ENCODE assay signal across 8 mouse cellular contexts in the genomic region with DNA sequence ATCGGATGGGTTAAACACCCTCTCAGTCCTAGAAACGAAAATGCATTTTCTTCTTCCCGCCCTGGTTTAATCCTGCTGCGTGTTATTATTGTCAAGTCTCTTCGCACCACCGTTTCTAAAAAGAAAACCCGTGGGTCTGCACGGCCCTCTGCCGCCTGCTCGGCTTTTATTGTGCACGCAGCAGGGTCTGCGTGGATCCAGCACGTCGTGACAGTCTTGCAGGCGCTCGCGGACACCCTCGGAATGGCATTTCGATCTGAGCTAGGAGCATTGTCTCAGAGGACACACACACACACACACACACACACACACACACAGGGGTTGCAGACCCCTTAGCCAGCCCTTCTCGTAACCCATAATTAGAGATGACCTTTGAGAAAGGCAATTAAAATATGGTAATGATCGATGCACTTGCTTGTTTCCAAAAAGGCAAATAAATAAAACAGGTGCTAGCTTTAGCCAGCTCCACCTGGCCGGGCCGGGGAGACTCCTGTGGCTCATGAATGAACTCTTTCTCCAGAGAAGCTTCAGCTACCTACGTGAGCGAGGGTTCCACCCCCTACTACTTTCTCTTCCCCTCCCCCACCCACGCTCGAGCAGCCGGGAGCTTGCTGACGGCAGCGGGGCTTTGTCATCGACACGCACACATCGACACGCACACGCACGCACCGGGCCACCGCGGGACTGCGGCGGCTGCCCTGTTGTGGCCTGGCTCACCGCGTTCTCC. TPM values are rescaled to one million over a fixed set of nuclear protein-coding genes. Genes with fewer than 3 reads are reported as not detected.
DNase-seq lines count a peak whose midpoint lies in the region; ATAC-seq lines count a peak whose summit lies in the region.

No protein-coding gene starts in this region.

- H3K27ac ChIP-seq in forebrain, embryonic 16.5 days (ENCODE audit: low read length), result no peak overlapping the region; the same call in 1 of the 2 replicates
- no peak overlapping the region for H3K27ac ChIP-seq in limb, embryonic 15.5 days

- peaks cover 26% of the 10 kb centered on the region for H3K4me1 ChIP-seq in forebrain, embryonic 16.5 days (replicated peaks; ENCODE audit: control insufficient read depth, insufficient read depth, low read length)
- H3K4me1 ChIP-seq in limb, embryonic 15.5 days, result peaks cover 38% of the 10 kb centered on the region

- peak overlapping the region; percentile 51 for H3K9ac ChIP-seq in forebrain, embryonic 16.5 days (replicated peaks; ENCODE audit: low read depth, low read length)
- H3K9ac ChIP-seq in limb, embryonic 15.5 days, result no peak overlapping the region

- intact Hi-C loops in left cerebral cortex, postnatal 25 days (cut with DNase I), result loop anchor here (10.0 kb wide), 1 partner anchor 347 kb away; no protein-coding TSS in a partner anchor
- intact Hi-C loops in left cerebral cortex, postnatal 36 days (cut with DNase I), result loop anchor here (10.0 kb wide), 1 partner anchor 347 kb away; no protein-coding TSS in a partner anchor

- H3K27me3 ChIP-seq in forebrain, embryonic 16.5 days (replicated peaks; ENCODE audit: control insufficient read depth, insufficient read depth, low read length), result peaks cover 12% of the 10 kb centered on the region
- peaks cover 69% of the 10 kb centered on the region for H3K27me3 ChIP-seq in limb, embryonic 15.5 days

- peak overlapping the region; percentile 49 for H3K4me2 ChIP-seq in forebrain, embryonic 16.5 days (ENCODE audit: low read length)
- H3K4me2 ChIP-seq in limb, embryonic 15.5 days, result peak overlapping the region; percentile 46

- peak; percentile 76 for ATAC-seq in forebrain, embryonic 16.5 days
- no peak for ATAC-seq in limb, embryonic 15.5 days (ENCODE audit: insufficient number of reproducible peaks, low FRiP score, low TSS enrichment, low read depth)

- H3K9me3 ChIP-seq in forebrain, embryonic 16.5 days (ENCODE audit: control insufficient read depth, low read length), result no peaks in the 10 kb centered on the region
- no peaks in the 10 kb centered on the region for H3K9me3 ChIP-seq in limb, embryonic 15.5 days

- 3% methylated on average over 43 of the region's 43 CpGs for WGBS in forebrain, embryonic 16.5 days
- 6% methylated on average over 43 of the region's 43 CpGs for WGBS in limb, embryonic 15.5 days

- peak overlapping the region; percentile 36 for H3K4me3 ChIP-seq in forebrain, embryonic 16.5 days (replicated peaks; ENCODE audit: low read length)
- peak overlapping the region; percentile 30 for H3K4me3 ChIP-seq in limb, embryonic 15.5 days

- no peaks in the 10 kb centered on the region for H3K36me3 ChIP-seq in forebrain, embryonic 16.5 days (ENCODE audit: control insufficient read depth, insufficient read depth)
- H3K36me3 ChIP-seq in limb, embryonic 15.5 days, result no peaks in the 10 kb centered on the region

- peak; percentile 51 to 74 for DNase-seq in left cerebral cortex, postnatal 25 days (ENCODE audit: low spot score in 2 of 2)
- DNase-seq in left cerebral cortex, postnatal 36 days (ENCODE audit: low spot score in 2 of 2), result no peak
- peak; percentile 77 for DNase-seq in brain, adult 2 months (ENCODE audit: low read depth, low spot score)
- DNase-seq in retina, embryonic 14.5 days (ENCODE audit: low spot score), result peak; percentile 53
- no peak for DNase-seq in cerebellum, adult 18-20 months
- no peak for DNase-seq in cerebellum, postnatal 25 days

RNA-seq across cellular contexts. Expression of a gene that starts 8.7 kb away (rescaled TPM):
- total RNA-seq in left cerebral cortex, postnatal 25 days (2021), result 10 to 100 TPM; 31.3 to 35.8 TPM
- total RNA-seq in left cerebral cortex, postnatal 36 days (2021), result 10 to 100 TPM; 24.9 to 32.1 TPM
- 17.4 and 18.1 TPM in 2 replicates for polyA plus RNA-seq in forebrain, embryonic 16.5 days (2015; fragmentation: Nextera tagmentation; extraction: Ambion mirVana)
- 12.5 and 12.8 TPM in 2 replicates for polyA plus RNA-seq in limb, embryonic 15.5 days (2015; fragmentation: Nextera tagmentation; extraction: Ambion mirVana)

Comparison
In these comparisons a context has a peak if more than half of its experiments do, and no peak if none do; other contexts are left out.
1. DNase-seq: peak in left cerebral cortex, postnatal 25 days (2 of 2), brain, adult 2 months (single experiment) and retina, embryonic 14.5 days (single experiment); none in left cerebral cortex, postnatal 36 days (0 of 2), cerebellum, adult 18-20 months (0 of 2) and cerebellum, postnatal 25 days (0 of 2).